Mouse (Mus musculus) midbrain, embryonic 16.5 days (tissue): ENCODE data around the gene Thra. TPM values are rescaled to one million over a fixed set of nuclear protein-coding genes. Genes with fewer than 3 reads are reported as not detected.

ENCODE experiments used
- ATAC-seq: fragments of 200-750 bp; cut with Nextera tagmentation; 2 replicates; pipeline ENCODE4 v1.8.0; 2017; ENCODE audit warnings: moderate TSS enrichment
- H3K27ac ChIP-seq: fragments of 300-500 bp; sonication (generic); 2 replicates; pipeline ENCODE4 v1.5.1; 2014; ENCODE audit warnings: mild to moderate bottlenecking, low read length, mixed read lengths
- H3K27me3 ChIP-seq: fragments of 300-500 bp; sonication (generic); 2 replicates; pipeline ENCODE4 v1.6.1; 2014; ENCODE audit warnings: low read depth, low read length, mixed read lengths; ENCODE audit not compliant: control insufficient read depth, insufficient read depth
- H3K36me3 ChIP-seq: fragments of 300-500 bp; sonication (generic); 2 replicates; pipeline ENCODE4 v1.6.1; 2014; ENCODE audit warnings: mild to moderate bottlenecking, low read length, moderate library complexity, mixed read lengths; ENCODE audit not compliant: control insufficient read depth, insufficient read depth
- H3K4me1 ChIP-seq: fragments of 300-500 bp; sonication (generic); 2 replicates; pipeline ENCODE4 v1.6.1; 2014; ENCODE audit warnings: mild to moderate bottlenecking, low read length, mixed read lengths; ENCODE audit not compliant: control insufficient read depth, insufficient read depth
- H3K4me2 ChIP-seq: fragments of 300-500 bp; sonication (generic); 2 replicates; pipeline ENCODE4 v1.6.1; 2014; ENCODE audit warnings: mild to moderate bottlenecking, low read length, mixed read lengths
- H3K4me3 ChIP-seq: fragments of 300-500 bp; sonication (generic); 2 replicates; pipeline ENCODE4 v1.5.1; 2014; ENCODE audit warnings: low read depth, mild to moderate bottlenecking, low read length, moderate library complexity, mixed read lengths
- H3K9ac ChIP-seq: fragments of 300-500 bp; sonication (generic); 2 replicates; pipeline ENCODE4 v1.6.1; 2014; ENCODE audit warnings: low read depth, low read length, mixed read lengths
- H3K9me3 ChIP-seq: fragments of 300-500 bp; sonication (generic); replicated peaks from 2 replicates; pipeline ENCODE4 v1.6.1; 2014; ENCODE audit warnings: mild to moderate bottlenecking, low read length, mixed read lengths; ENCODE audit not compliant: control insufficient read depth, poor library complexity, severe bottlenecking
- WGBS: fragments of 180-500 bp; shearing (Covaris S2); extraction: QIAGEN DNeasy Blood & Tissue Kit; methylation state at CpG from one replicate; pipeline ENCODE4 v1.1.7; 2014; 5-methylcytosine and 5-hydroxymethylcytosine counted together
- polyA plus RNA-seq: library from polyadenylated mRNA; unstranded; fragments of >200 nt; fragmentation: Nextera tagmentation; extraction: Ambion mirVana; gene quantifications from 2 replicates; pipeline ENCODE4 v1.2.1, GENCODE M21; 2015

Thra gene
- polyA plus RNA-seq, 1 experiment from 2014 or later = 149 TPM

DNA sequence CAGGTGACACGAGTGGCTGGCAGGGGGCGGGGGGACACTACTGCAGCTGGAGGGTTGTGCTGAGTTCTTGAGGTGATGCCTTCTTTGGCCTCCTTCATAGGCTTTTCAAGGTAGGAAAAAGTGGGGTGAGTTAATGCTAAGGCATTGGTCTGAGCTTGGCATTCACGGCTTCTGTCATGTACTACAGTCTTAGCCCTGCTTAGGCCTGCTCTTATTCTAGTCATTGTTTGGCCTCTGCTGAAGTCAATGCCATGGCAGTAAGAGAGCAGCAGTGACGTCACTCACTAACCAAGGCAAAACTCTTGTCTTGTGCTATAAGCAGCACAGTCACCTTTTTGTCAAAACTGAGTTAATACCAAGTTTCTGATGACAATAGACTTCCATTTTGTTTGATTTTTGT, 57.5 kb downstream of the Thra start:
- peaks cover 31% of the 10 kb centered on the region for H3K4me1 ChIP-seq
- peak overlapping the region; percentile 94 for H3K4me2 ChIP-seq
- no peaks in the 10 kb centered on the region for H3K9me3 ChIP-seq
- H3K9ac ChIP-seq = peak overlapping the region; percentile 100
- 35% methylated on average over 4 of the region's 4 CpGs for WGBS
- H3K4me3 ChIP-seq = peak overlapping the region; percentile 98
- H3K27ac ChIP-seq = no peak overlapping the region
- H3K36me3 ChIP-seq = peaks cover 15% of the 10 kb centered on the region
- no peak for ATAC-seq
- H3K27me3 ChIP-seq = no peaks in the 10 kb centered on the region

DNA sequence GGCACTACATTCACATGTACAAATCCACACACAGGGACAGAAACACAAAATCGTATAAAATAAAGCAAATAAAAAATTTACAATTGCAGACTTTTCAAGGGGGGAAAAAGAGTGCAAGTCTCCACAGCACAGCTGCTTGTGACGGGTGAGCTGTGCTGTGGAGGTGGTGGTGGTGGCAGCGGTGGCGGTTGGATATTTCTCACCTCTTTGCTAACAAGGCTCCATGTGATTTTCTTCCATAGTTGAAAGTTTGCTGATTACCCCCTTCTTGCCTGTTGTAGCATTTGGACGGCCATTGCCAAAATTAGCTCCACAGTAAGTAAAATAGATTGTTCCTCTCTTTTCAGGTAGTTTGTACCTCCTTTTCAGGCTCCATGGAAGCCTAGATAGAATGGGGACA, 64.2 kb downstream of the Thra start, which contains the start of gene Casc3:
Gene Casc3 (plus strand): TSS at position 301 of the 400 bp plus-strand sequence.
- H3K9me3 ChIP-seq = no peaks in the 10 kb centered on the region
- no peak for ATAC-seq
- no peak within 1 kb of the TSS for H3K9ac ChIP-seq
- H3K36me3 ChIP-seq = peaks cover 45% of the 10 kb centered on the region
- H3K27ac ChIP-seq = no peak within 1 kb of the TSS
- H3K4me2 ChIP-seq = no peak within 1 kb of the TSS
- H3K27me3 ChIP-seq = no peaks in the 10 kb centered on the region
- H3K4me3 ChIP-seq = no peak within 1 kb of the TSS
- 95% methylated on average over 5 of the region's 5 CpGs for WGBS
- H3K4me1 ChIP-seq = peaks cover 6% of the 10 kb centered on the region

DNA sequence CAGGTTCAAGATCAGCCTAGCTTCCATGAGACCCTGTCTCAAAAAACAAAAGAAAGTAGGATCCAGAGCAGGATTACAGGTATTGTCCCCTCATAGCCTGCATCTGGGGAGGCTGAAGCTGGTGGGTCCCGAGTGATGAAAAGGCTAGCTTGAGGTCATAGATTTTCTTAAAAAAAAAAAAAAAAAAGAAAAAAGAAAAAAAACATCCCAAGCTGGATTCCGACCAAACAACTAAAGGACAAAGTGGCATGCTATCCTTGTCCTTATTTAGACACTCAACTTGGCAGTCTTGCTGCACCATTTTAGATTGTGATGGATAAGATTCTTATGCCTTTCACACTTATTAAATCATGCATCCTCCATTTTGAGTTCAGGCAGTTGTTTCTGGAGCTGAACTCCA, 68.0 kb downstream of the Thra start:
- WGBS = 83% methylated on average over 2 of the region's 2 CpGs
- no peak overlapping the region for H3K4me3 ChIP-seq
- peaks cover 24% of the 10 kb centered on the region for H3K4me1 ChIP-seq
- H3K27ac ChIP-seq = peak overlapping the region; percentile 98
- no peaks in the 10 kb centered on the region for H3K27me3 ChIP-seq
- no peak for ATAC-seq
- H3K36me3 ChIP-seq = peaks cover 29% of the 10 kb centered on the region
- no peaks in the 10 kb centered on the region for H3K9me3 ChIP-seq
- H3K9ac ChIP-seq = peak overlapping the region; percentile 30; the same call in 1 of the 2 replicates
- H3K4me2 ChIP-seq = no peak overlapping the region; the same call in 1 of the 2 replicates

DNA sequence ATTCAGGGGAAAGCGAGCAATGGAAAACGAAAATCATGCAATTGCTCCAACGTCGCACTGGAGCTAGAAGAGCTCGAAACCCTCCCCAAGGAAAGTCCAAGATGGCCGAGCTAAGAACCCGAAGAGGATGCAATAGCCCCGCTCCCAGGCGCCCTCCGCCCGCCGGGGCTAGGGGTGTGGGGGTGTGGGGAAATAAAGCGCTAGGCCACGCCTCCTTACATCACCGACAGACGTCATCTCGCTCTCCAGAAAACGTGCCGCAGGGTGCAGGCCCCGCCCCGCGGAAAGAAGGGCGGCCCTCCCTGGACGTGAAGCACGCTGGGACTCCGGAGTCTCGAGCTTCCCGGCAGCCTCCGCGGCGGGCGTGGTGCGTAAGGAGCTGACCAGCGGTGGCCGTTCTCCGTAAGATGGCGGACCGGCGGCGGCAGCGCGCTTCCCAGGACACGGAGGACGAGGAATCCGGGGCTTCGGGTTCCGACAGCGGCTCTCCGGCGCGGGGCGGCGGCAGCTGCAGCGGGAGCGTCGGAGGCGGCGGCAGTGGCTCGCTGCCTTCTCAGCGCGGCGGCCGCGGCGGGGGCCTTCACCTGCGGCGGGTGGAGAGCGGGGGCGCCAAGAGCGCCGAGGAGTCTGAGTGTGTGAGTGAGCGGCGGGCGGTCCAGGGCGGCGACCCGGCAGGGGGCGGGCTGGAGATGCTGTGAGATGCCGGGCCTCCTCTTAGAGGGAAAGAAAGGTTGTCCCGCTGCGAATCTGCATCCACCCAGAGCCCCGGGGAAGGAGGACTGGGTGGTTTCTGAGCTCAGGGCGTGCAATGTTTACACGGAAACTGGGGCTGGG, 69.2 kb downstream of the Thra start:
- Histone ChIP-seq H3K27ac (peak overlapping the region; percentile 98), H3K9ac (peak overlapping the region; percentile 98), H3K4me3 (peak overlapping the region; percentile 75), H3K27me3 (no peaks in the 10 kb centered on the region), H3K9me3 (no peaks in the 10 kb centered on the region), H3K36me3 (peaks cover 18% of the 10 kb centered on the region), H3K4me2 (peak overlapping the region; percentile 90), H3K4me1 (peaks cover 24% of the 10 kb centered on the region)
- peak; percentile 96 for ATAC-seq
- WGBS = under 1% methylated on average over 81 of the region's 84 CpGs

DNA sequence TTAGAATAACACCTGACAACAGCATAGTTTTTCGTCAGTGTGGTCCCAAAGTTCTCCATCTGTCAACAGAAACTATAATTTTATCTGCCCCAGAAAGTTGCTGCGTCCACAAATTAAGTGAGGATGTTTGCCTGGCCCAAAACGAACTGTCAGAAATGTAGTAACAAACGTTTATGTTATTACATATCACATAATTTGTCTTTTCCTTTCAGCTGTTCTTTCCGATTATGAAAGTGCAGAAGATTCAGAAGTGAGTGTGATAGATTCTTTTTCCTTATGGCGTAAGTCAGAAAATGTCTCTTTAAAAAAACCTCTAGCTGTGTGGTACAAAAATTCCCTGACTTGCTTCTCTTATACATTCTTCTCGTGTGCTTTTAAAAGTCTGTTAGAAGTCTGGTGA, 70.2 kb downstream of the Thra start:
- Histone ChIP-seq H3K27ac (peak overlapping the region; percentile 98; the same call in 1 of the 2 replicates), H3K4me3 (peak overlapping the region; percentile 75), H3K36me3 (peaks cover 9% of the 10 kb centered on the region), H3K4me1 (peaks cover 24% of the 10 kb centered on the region), H3K4me2 (peak overlapping the region; percentile 90), H3K9ac (peak overlapping the region; percentile 98), H3K9me3 (no peaks in the 10 kb centered on the region), H3K27me3 (no peaks in the 10 kb centered on the region)
- 77% methylated on average over 7 of the region's 7 CpGs for WGBS
- no peak for ATAC-seq

DNA sequence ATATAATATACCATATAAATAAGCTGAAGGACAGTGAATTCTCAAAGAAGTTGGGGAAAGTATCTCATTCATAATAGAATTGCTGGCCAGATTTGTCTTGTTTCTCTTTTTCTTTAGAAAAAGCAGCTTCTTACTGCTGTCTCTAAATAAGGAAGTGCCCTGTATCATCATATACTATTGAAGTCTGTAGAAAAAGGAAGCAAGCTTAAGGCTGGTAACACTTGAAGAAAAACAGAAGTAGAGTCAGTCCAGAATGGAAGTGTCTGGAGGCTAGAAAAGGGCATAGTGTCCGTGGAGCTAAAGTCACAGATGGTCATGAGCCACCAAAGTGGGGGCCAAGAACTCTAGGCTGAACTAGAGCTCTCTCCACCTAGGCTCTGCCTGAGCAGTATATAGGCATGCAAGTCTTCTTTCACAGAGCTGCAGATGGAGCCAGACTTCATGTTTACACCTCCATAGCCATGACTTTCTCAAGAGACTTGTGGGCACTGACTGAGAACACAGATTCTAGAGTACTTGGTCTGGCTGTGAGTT, 76.3 kb downstream of the Thra start:
- no peak overlapping the region for H3K4me3 ChIP-seq
- H3K27ac ChIP-seq = no peak overlapping the region
- no peaks in the 10 kb centered on the region for H3K9me3 ChIP-seq
- no peak overlapping the region for H3K9ac ChIP-seq
- peaks cover 18% of the 10 kb centered on the region for H3K36me3 ChIP-seq
- H3K4me2 ChIP-seq = no peak overlapping the region
- peaks cover 5% of the 10 kb centered on the region; the same call in 1 of the 2 replicates for H3K4me1 ChIP-seq
- WGBS = 100% methylated on average over 1 of the region's 1 CpGs
- ATAC-seq = no peak
- no peaks in the 10 kb centered on the region for H3K27me3 ChIP-seq

Other genes with a start within 250 kb of the Thra start
- gene Ikzf3, start 194.6 kb upstream of the Thra start, polyA plus RNA-seq = not detected in 2 replicates
- 0.15 TPM in 1 of 2 replicates, not detected in the other for gene Zpbp2, start 189.5 kb upstream of the Thra start, polyA plus RNA-seq
- 119 and 121 TPM in 2 replicates for gene Ormdl3, start 153.3 kb upstream of the Thra start, polyA plus RNA-seq
- not detected in 2 replicates for gene Lrrc3c, start 142.3 kb upstream of the Thra start, polyA plus RNA-seq
- gene Gm12355, start 115.0 kb upstream of the Thra start, polyA plus RNA-seq = 0.18 and 0.65 TPM in 2 replicates
- gene Gsdma3, start 114.3 kb upstream of the Thra start, polyA plus RNA-seq = not detected in 2 replicates
- not detected in 2 replicates for gene Gsdma2, start 93.9 kb upstream of the Thra start, polyA plus RNA-seq
- gene Gsdma, start 76.3 kb upstream of the Thra start, polyA plus RNA-seq = not detected in 2 replicates
- gene Psmd3, start 58.1 kb upstream of the Thra start, polyA plus RNA-seq = 175 and 182 TPM in 2 replicates
- not detected in 2 replicates for gene Csf3, start 39.4 kb upstream of the Thra start, polyA plus RNA-seq
- 75.1 and 77.5 TPM in 2 replicates for gene Med24, start 11.2 kb upstream of the Thra start, polyA plus RNA-seq
- gene Nr1d1, start 34.7 kb downstream of the Thra start, polyA plus RNA-seq = 3.5 and 5.2 TPM in 2 replicates
- gene Msl1, start 54.9 kb downstream of the Thra start, polyA plus RNA-seq = 29.2 and 33.2 TPM in 2 replicates
- 47.0 and 51.7 TPM in 2 replicates for gene Casc3, start 64.3 kb downstream of the Thra start, polyA plus RNA-seq
- gene Rapgefl1, start 96.1 kb downstream of the Thra start, polyA plus RNA-seq = 9.6 and 10.6 TPM in 2 replicates
- 4.5 and 4.7 TPM in 2 replicates for gene Wipf2, start 123.0 kb downstream of the Thra start, polyA plus RNA-seq
- 2.4 TPM in 2 replicates for gene Cdc6, start 167.2 kb downstream of the Thra start, polyA plus RNA-seq
- gene Rara, start 187.2 kb downstream of the Thra start, polyA plus RNA-seq = 9.5 and 9.6 TPM in 2 replicates
- 1.0 and 1.9 TPM in 2 replicates for gene Gjd3, start 242.4 kb downstream of the Thra start, polyA plus RNA-seq